Mouse (Mus musculus) brain, embryonic 14.5 days (tissue): ENCODE results near the gene Trp53tg5.

Experiments
- CTCF ChIP-seq: fragments of 200-500 bp; IDR thresholded peaks from 2 replicates; pipeline ENCODE4 v1.5.1; 2012; ENCODE audit warnings: inconsistent platforms, mild to moderate bottlenecking, moderate library complexity, borderline replicate concordance; ENCODE audit not compliant: insufficient read depth, insufficient read length; ENCODE audit errors: extremely low read depth
- POLR2A ChIP-seq: fragments of 200-500 bp; IDR thresholded peaks from 2 replicates; pipeline ENCODE4 v1.6.1; 2012; ENCODE audit warnings: mild to moderate bottlenecking, inconsistent platforms, borderline replicate concordance; ENCODE audit not compliant: poor library complexity, insufficient read depth, insufficient read length, severe bottlenecking; ENCODE audit errors: extremely low read depth

- no peak for TF ChIP-seq CTCF
- no peak for TF ChIP-seq POLR2A
These were observed 35.3 kb downstream of the Trp53tg5 start for GRCm38 (mm10) chr2:164438257-164438656.
